Mouse (Mus musculus) olfactory bulb, adult 2 months (tissue): ENCODE measurements around the gene Hexim2.

Experiments used
- CTCF ChIP-seq: fragments of 200-500 bp; IDR thresholded peaks from 2 replicates; pipeline ENCODE4 v1.5.1; 2012; ENCODE audit warnings: low read depth, mild to moderate bottlenecking, low read length, moderate library complexity; ENCODE audit not compliant: insufficient read depth
- POLR2A ChIP-seq: fragments of 200-500 bp; IDR thresholded peaks from 2 replicates; pipeline ENCODE4 v1.6.1; 2012; ENCODE audit warnings: mild to moderate bottlenecking, low read depth, low read length, moderate library complexity; ENCODE audit not compliant: insufficient read depth

DNA sequence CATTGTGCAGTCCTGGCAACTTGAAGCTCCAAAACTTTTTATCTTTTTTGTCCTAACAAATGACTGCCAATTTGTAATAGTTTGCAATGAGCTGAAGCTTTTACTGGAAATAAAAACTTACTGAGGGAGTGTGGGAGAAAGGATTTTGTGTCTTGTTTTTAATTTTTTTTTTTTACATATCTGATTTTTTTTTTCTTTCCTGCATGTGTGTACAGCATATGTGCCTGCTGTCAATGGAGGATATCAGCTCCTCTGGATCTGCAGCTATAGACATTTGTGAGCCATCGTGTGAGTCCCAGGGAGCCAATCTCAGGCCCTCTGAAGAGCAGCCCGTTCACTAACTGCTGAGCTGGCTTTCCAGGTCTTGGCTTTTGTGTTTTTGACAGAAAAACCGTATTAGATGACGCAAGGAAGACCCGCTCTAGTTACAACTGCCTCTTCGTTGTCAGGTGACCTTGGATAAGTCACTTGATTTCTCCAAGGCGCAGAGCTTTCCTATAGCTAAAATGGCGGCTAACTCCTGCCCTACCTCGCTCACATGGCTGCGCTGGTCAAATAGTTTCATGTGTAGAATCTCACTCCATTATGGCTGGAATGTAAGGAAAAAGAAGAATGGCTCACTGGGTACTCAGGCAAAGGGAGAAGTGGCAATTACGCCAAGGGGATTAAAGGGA is 17.8 kb upstream of the Hexim2 start:
- TF ChIP-seq POLR2A: no peak
- TF ChIP-seq CTCF: no peak
